Mouse (Mus musculus) cerebellum, adult 2 months (tissue): ENCODE results near the gene Exoc1. TPM values are rescaled to one million over a fixed set of nuclear protein-coding genes. Genes with fewer than 3 reads are reported as not detected.

ENCODE experiments used
- DNase-seq, 2 experiments: peaks; one replicate each; pipeline ENCODE4 v3.0.0; 2021
- H3K27ac ChIP-seq: fragments of 200-500 bp; 2 replicates; pipeline ENCODE4 v1.5.1; 2012; ENCODE audit warnings: low read length, control low read depth, inconsistent platforms; ENCODE audit not compliant: insufficient read depth
- H3K27me3 ChIP-seq: fragments of 200-500 bp; 2 replicates; pipeline ENCODE4 v1.6.1; 2012; ENCODE audit warnings: inconsistent platforms, mild to moderate bottlenecking, low read length, moderate library complexity; ENCODE audit not compliant: control insufficient read depth, insufficient read depth
- H3K4me1 ChIP-seq: fragments of 200-500 bp; 2 replicates; pipeline ENCODE4 v1.6.1; 2011; ENCODE audit warnings: low read length; ENCODE audit not compliant: control insufficient read depth, insufficient read depth
- H3K4me3 ChIP-seq: fragments of 200-500 bp; replicated peaks from 2 replicates; pipeline ENCODE3; 2011; ENCODE audit warnings: mild to moderate bottlenecking, low read depth, low read length, control low read depth; ENCODE audit not compliant: insufficient read depth
- CTCF ChIP-seq: fragments of 200-500 bp; IDR thresholded peaks from 2 replicates; pipeline ENCODE4 v1.5.1; 2011; ENCODE audit warnings: low read depth, mild to moderate bottlenecking, control low read depth, low read length, moderate library complexity, borderline replicate concordance; ENCODE audit not compliant: insufficient read depth
- POLR2A ChIP-seq: fragments of 200-500 bp; IDR thresholded peaks from 2 replicates; pipeline ENCODE4 v1.6.1; 2011; ENCODE audit warnings: low read length, control low read depth, borderline replicate concordance; ENCODE audit not compliant: insufficient read depth
- WGBS: fragments of 180-500 bp; shearing (Covaris S2); methylation state at CpG from one replicate; pipeline ENCODE4 v1.1.7; 2018; 5-methylcytosine and 5-hydroxymethylcytosine counted together
- polyA plus RNA-seq: library from polyadenylated mRNA; depleted of rRNA; stranded (reverse); fragments of >200 nt; gene quantifications from 2 replicates; pipeline ENCODE4 v1.2.3, GENCODE M21; 2012; rRNA removed

Exoc1 gene
- polyA plus RNA-seq, 1 experiment = 101 TPM

- Histone ChIP-seq H3K27me3 (no peaks in the 10 kb centered on the region), H3K4me3 (no peak overlapping the region), H3K27ac (no peak overlapping the region), H3K4me1 (no peaks in the 10 kb centered on the region)
- TF ChIP-seq CTCF = no peak
- no peak for TF ChIP-seq POLR2A
- no peak for DNase-seq
- WGBS = 88% methylated on average over 6 of the region's 6 CpGs
Measured at GRCm38 (mm10) chr5:76612867-76613499, 83.9 kb downstream of the Exoc1 start.

- no peak for DNase-seq
- TF ChIP-seq POLR2A (no peak), CTCF (no peak)
Measured at GRCm38 (mm10) chr5:76615276-76615675, 86.2 kb downstream of the Exoc1 start.

GRCm38 (mm10) chr5:76616196-76616747 lies 87.2 kb downstream of the Exoc1 start:
- Histone ChIP-seq H3K27me3 (no peaks in the 10 kb centered on the region), H3K4me1 (no peaks in the 10 kb centered on the region), H3K27ac (no peak overlapping the region), H3K4me3 (no peak overlapping the region)
- 75% methylated on average over 2 of the region's 2 CpGs for WGBS
- TF ChIP-seq CTCF = no peak
- DNase-seq = no peak

More at GRCm38 (mm10) chr5:76615276-76615675, 86.2 kb downstream of the Exoc1 start:
- no peaks in the 10 kb centered on the region for H3K4me1 ChIP-seq
- no peak overlapping the region for H3K4me3 ChIP-seq
- no peak overlapping the region for H3K27ac ChIP-seq
- WGBS = 66% methylated on average over 8 of the region's 8 CpGs
- H3K27me3 ChIP-seq = no peaks in the 10 kb centered on the region

GRCm38 (mm10) chr5:76618750-76619149 lies 89.6 kb downstream of the Exoc1 start:
- DNase-seq = no peak

More at GRCm38 (mm10) chr5:76618750-76619149, 89.6 kb downstream of the Exoc1 start:
- WGBS = 34% methylated on average over 7 of the region's 7 CpGs
- Histone ChIP-seq H3K27me3 (no peaks in the 10 kb centered on the region), H3K4me1 (no peaks in the 10 kb centered on the region), H3K27ac (no peak overlapping the region), H3K4me3 (no peak overlapping the region)
- TF ChIP-seq CTCF (no peak), POLR2A (no peak)

Other genes with a start within 250 kb of the Exoc1 start
- gene Clock, start 224.5 kb upstream of the Exoc1 start, polyA plus RNA-seq = 25.3 and 27.1 TPM in 2 replicates
- gene Pdcl2, start 198.2 kb upstream of the Exoc1 start, polyA plus RNA-seq = not detected in 2 replicates
- 0.27 TPM in 1 of 2 replicates, not detected in the other for gene Nmu, start 165.5 kb upstream of the Exoc1 start, polyA plus RNA-seq
- 0.35 and 0.97 TPM in 2 replicates for gene Gm7271, start 45.3 kb upstream of the Exoc1 start, polyA plus RNA-seq
- 6.9 and 7.1 TPM in 2 replicates for gene Cep135, start 59.4 kb downstream of the Exoc1 start, polyA plus RNA-seq
- gene C530008M17Rik, start 127.2 kb downstream of the Exoc1 start, polyA plus RNA-seq = 27.6 and 29.1 TPM in 2 replicates